Mouse (Mus musculus) thymus, adult 2 months (tissue): ENCODE data around the gene Fam185a. TPM values are rescaled to one million over a fixed set of nuclear protein-coding genes. Genes with fewer than 3 reads are reported as not detected.

Source experiments
- DNase-seq: peaks from one replicate; pipeline ENCODE4 v3.0.0; 2021
- H3K27ac ChIP-seq: fragments of 200-500 bp; 2 replicates; pipeline ENCODE4 v1.5.1; 2012; ENCODE audit warnings: low read length, control low read depth; ENCODE audit not compliant: control insufficient read depth, insufficient read depth
- H3K27me3 ChIP-seq: fragments of 200-500 bp; 2 replicates; pipeline ENCODE4 v1.6.1; 2012; ENCODE audit warnings: mild to moderate bottlenecking, low read length, moderate library complexity, mixed read lengths; ENCODE audit not compliant: control insufficient read depth, insufficient read depth
- H3K36me3 ChIP-seq: fragments of 200-500 bp; 2 replicates; pipeline ENCODE4 v1.6.1; 2012; ENCODE audit warnings: mild to moderate bottlenecking, low read length, moderate library complexity; ENCODE audit not compliant: control insufficient read depth, insufficient read depth
- H3K4me1 ChIP-seq: fragments of 200-500 bp; replicated peaks from 2 replicates; pipeline ENCODE4 v1.6.1; 2012; ENCODE audit warnings: low read length; ENCODE audit not compliant: control insufficient read depth, insufficient read depth
- H3K4me3 ChIP-seq: fragments of 200-500 bp; 2 replicates; pipeline ENCODE4 v1.5.1; 2012; ENCODE audit warnings: mild to moderate bottlenecking, low read length, control low read depth, moderate library complexity; ENCODE audit not compliant: control insufficient read depth, insufficient read depth
- CTCF ChIP-seq: fragments of 200-500 bp; IDR thresholded peaks from 2 replicates; pipeline ENCODE4 v1.5.1; 2012; ENCODE audit warnings: mild to moderate bottlenecking, control low read depth, low read length, moderate library complexity, borderline replicate concordance; ENCODE audit not compliant: control insufficient read depth, poor library complexity, insufficient read depth; ENCODE audit errors: extremely low read depth
- POLR2A ChIP-seq: fragments of 200-500 bp; IDR thresholded peaks from 2 replicates; pipeline ENCODE4 v1.6.1; 2012; ENCODE audit warnings: mild to moderate bottlenecking, low read length, control low read depth, moderate library complexity; ENCODE audit not compliant: control insufficient read depth, poor library complexity, insufficient read depth; ENCODE audit errors: extremely low read depth
- WGBS: fragments of 180-500 bp; shearing (Covaris S2); methylation state at CpG from one replicate; pipeline ENCODE4 v1.1.7; 2018; 5-methylcytosine and 5-hydroxymethylcytosine counted together
- polyA plus RNA-seq: library from polyadenylated mRNA; depleted of rRNA; stranded (reverse); fragments of >200 nt; gene quantifications from 2 replicates; pipeline ENCODE4 v1.2.3, GENCODE M21; 2012; rRNA removed

Gene Fam185a
- polyA plus RNA-seq, 1 experiment = 1.7 TPM

DNA sequence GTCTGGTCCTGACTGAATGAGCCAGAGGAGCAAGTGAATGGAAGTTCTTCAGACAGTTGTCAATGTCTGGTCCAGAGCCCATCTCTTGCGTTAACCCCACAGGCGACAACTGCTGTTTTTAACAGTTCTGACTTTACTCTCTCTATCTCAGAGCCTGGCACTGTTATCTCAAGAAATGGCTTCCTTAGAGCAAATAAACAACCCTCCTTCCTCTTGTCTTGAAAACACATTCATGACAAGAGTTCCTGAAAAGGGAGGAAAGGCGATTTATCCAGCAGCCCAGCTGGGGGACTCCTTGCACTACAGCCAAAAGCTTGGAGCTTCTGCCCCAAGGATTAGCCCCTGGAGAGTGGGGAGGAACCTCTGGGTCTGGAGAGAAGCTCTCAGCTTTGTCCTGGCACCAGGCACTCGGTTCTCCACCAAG, 102.7 kb downstream of the Fam185a start:
- TF ChIP-seq POLR2A (no peak), CTCF (no peak)
- Histone ChIP-seq H3K4me1 (no peaks in the 10 kb centered on the region), H3K27ac (no peak overlapping the region), H3K27me3 (no peaks in the 10 kb centered on the region), H3K36me3 (no peaks in the 10 kb centered on the region), H3K4me3 (no peak overlapping the region)
- WGBS = 89% methylated on average over 4 of the region's 4 CpGs
- no peak for DNase-seq

- TF ChIP-seq CTCF (no peak), POLR2A (no peak)
- Histone ChIP-seq H3K36me3 (no peaks in the 10 kb centered on the region), H3K4me3 (no peak overlapping the region), H3K27me3 (no peaks in the 10 kb centered on the region), H3K27ac (no peak overlapping the region; the same call in 1 of the 2 replicates), H3K4me1 (no peaks in the 10 kb centered on the region)
- no peak for DNase-seq
- WGBS = 77% methylated on average over 15 of the region's 15 CpGs
These were observed 103.5 kb downstream of the Fam185a start for GRCm38 (mm10) chr5:21528068-21528842.

- Histone ChIP-seq H3K36me3 (no peaks in the 10 kb centered on the region), H3K27ac (no peak overlapping the region), H3K4me1 (no peaks in the 10 kb centered on the region), H3K4me3 (no peak overlapping the region), H3K27me3 (no peaks in the 10 kb centered on the region)
- WGBS = 81% methylated on average over 8 of the region's 8 CpGs
- TF ChIP-seq POLR2A (no peak), CTCF (no peak)
- DNase-seq = no peak
These were observed 104.5 kb downstream of the Fam185a start for GRCm38 (mm10) chr5:21529110-21529720.

Other genes starting within 250 kb of the Fam185a start
- 3.2 and 4.3 TPM in 2 replicates for gene Gsap, start 238.7 kb upstream of the Fam185a start, polyA plus RNA-seq
- gene Fgl2, start 52.3 kb upstream of the Fam185a start, polyA plus RNA-seq = 4.2 and 5.4 TPM in 2 replicates
- gene Ccdc146, start 281 bp upstream of the Fam185a start, polyA plus RNA-seq = 0.05 TPM in 1 of 2 replicates, not detected in the other
- 1.6 and 2.0 TPM in 2 replicates for gene Lrrc17, start 118.6 kb downstream of the Fam185a start, polyA plus RNA-seq
- 0.09 and 0.12 TPM in 2 replicates for gene Fbxl13, start 220.7 kb downstream of the Fam185a start, polyA plus RNA-seq
- gene Armc10, start 220.9 kb downstream of the Fam185a start, polyA plus RNA-seq = 44.6 and 56.0 TPM in 2 replicates